Mouse (Mus musculus) right cerebral cortex, postnatal 36 days (tissue): ENCODE data around the gene AC170998.1.
"Not testable (repeated sequence)": the region's sequence is repeated elsewhere in the genome, so short reads cannot be mapped to it uniquely, and the experiment has no call there.

Experiments
- DNase-seq, 2 experiments: peaks; one replicate each; pipeline ENCODE4 v3.0.0; 2022; ENCODE audit warnings: low spot score in 2 of 2, mixed read lengths in 1 of 2

The AC170998.1 gene

GRCm38 (mm10) chr17:28707136-28707627 is 18.7 kb upstream of the AC170998.1 start:
- DNase-seq, result no peak

- DNase-seq, result no peak
Observed at GRCm38 (mm10) chr17:28707816-28708215, 18.1 kb upstream of the AC170998.1 start.

GRCm38 (mm10) chr17:28708989-28709388 is 16.9 kb upstream of the AC170998.1 start:
- no peak for DNase-seq

- no peak for DNase-seq
Observed at GRCm38 (mm10) chr17:28709552-28710290, 16.2 kb upstream of the AC170998.1 start.

- DNase-seq, result no peak
Observed at GRCm38 (mm10) chr17:28710291-28710688, 15.6 kb upstream of the AC170998.1 start.

- no peak for DNase-seq
Observed at GRCm38 (mm10) chr17:28711237-28711636, 14.6 kb upstream of the AC170998.1 start.

GRCm38 (mm10) chr17:28712305-28712704 is 13.6 kb upstream of the AC170998.1 start:
- DNase-seq, result no peak

- DNase-seq, result no peak
Observed at GRCm38 (mm10) chr17:28714006-28714405, 11.9 kb upstream of the AC170998.1 start.

- no peak for DNase-seq
Observed at GRCm38 (mm10) chr17:28715832-28716548, 9.9 kb upstream of the AC170998.1 start.

GRCm38 (mm10) chr17:28717535-28717934 is 8.3 kb upstream of the AC170998.1 start:
- DNase-seq, result no peak

- DNase-seq, result not testable (repeated sequence)
Observed at GRCm38 (mm10) chr17:28727511-28727910, 1.6 kb downstream of the AC170998.1 start.

GRCm38 (mm10) chr17:28735317-28736105 is 9.6 kb downstream of the AC170998.1 start:
- no peak for DNase-seq

- DNase-seq, result no peak
Observed at GRCm38 (mm10) chr17:28736486-28736885, 10.6 kb downstream of the AC170998.1 start.

- DNase-seq, result no peak
Observed at GRCm38 (mm10) chr17:28737973-28738372, 12.1 kb downstream of the AC170998.1 start.

GRCm38 (mm10) chr17:28739244-28739643 is 13.4 kb downstream of the AC170998.1 start:
- no peak for DNase-seq

GRCm38 (mm10) chr17:28743145-28743866 is 17.4 kb downstream of the AC170998.1 start:
- DNase-seq, result peak; percentile 70 to 85

GRCm38 (mm10) chr17:28743916-28744315 is 18.0 kb downstream of the AC170998.1 start:
- no peak for DNase-seq

GRCm38 (mm10) chr17:28745773-28746172 is 19.9 kb downstream of the AC170998.1 start:
- no peak for DNase-seq

GRCm38 (mm10) chr17:28748001-28748400 is 22.1 kb downstream of the AC170998.1 start:
- DNase-seq, result no peak

- DNase-seq, result no peak
Observed at GRCm38 (mm10) chr17:28750580-28750979, 24.7 kb downstream of the AC170998.1 start.

- DNase-seq, result no peak
Observed at GRCm38 (mm10) chr17:28756447-28756846, 30.6 kb downstream of the AC170998.1 start.
